Mouse (Mus musculus): ENCODE measurements around the gene Hcn1.

The Hcn1 gene

DNA sequence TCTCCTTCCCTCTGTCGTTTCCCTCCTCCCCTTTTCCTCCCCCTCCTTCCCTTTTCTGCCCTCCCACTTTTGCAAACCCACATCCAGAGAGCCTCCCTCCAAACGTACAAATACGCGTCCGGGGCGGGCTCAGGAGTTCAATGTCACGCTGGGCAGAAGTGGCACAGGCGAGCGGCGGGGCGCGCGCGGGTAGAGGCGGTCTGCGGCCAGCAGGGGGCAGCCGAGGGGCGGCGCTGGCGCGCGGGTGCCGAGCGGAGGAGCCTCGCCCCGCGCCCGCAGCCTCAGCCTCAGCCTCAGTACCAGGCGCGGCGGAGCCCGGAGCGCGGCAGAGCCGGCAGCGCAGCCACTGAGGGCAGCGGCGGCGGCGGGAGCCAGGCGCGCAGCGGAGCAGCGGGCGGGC is at the start of gene Hcn1:
Hcn1 (plus strand) TSS at position 140 of the 400 bp plus-strand sequence.
- under 1% methylated on average over 45 of the region's 45 CpGs for WGBS

DNA sequence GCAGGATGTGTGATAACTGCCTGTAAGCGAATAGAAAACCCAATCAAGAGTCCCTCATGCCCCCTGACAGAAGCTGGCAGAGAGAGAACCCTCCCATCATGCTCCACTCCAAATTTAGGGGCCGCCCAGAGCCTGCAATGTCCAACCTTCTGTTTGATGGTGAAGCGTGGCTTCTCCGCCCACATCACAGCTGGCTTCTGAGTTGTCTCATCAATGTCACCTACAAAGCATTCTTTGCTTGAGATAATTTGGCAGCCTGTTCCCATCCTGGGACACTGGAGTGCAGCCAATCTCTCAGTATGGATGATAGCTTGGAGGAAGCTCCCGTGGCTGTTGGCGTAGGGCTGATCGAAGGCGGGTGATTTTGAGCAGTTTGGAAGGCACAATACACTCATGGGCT is 34.9 kb upstream of the Hcn1 start:
- WGBS: 34% methylated on average over 8 of the region's 8 CpGs

DNA sequence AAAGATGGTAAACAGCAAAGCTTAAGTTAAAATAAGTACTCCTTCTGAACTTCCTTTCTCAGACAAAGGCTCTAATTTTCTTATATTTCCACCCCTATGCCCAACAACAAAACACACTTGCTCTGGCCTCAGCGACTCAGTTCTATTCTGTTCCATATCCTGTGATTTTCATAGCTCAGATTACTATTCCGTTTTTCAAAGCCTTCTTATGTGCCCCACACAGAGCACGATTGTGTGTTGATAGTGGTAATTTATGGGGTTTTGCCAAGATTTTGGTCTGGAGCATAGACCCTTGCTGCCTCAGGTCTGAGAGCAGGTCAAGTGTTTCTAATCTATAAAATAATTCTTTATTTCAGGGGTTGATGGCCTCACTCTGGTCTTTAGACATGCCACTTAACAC is 30.4 kb upstream of the Hcn1 start:
- WGBS: 58% methylated on average over 3 of the region's 3 CpGs

DNA sequence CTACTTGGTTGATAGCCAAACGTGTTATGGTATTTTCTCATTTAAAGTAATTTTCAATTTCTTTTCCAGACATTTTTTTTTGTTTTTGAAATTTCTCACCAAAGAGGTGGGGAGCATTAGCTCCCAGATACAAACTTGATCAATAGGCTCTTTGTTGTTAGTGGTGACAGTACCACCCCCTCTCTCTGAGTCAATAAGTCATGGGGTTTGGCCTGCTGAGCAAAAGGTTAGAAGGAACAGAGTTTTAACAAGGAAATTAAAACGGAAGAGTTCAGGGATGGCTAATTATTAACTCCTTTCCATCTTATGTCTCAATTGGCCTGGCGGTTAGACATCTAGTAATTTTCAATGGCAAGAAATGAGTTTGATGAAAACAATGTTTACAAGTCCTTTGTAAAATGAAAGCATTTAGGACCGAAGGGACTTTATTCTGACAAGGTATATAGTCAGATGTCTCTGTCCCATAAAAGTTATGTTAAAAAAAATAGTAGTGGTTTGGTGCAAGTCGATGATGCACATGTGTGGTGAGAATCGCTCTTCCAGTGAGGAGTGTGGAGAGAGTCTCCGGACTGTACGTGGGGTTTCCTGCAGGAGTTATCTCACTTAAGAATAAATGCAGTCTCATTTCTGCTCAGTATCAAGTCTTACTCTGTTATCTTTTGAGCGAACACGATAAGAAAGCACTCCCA is 7.5 kb upstream of the Hcn1 start:
- 70% methylated on average over 10 of the region's 10 CpGs for WGBS

DNA sequence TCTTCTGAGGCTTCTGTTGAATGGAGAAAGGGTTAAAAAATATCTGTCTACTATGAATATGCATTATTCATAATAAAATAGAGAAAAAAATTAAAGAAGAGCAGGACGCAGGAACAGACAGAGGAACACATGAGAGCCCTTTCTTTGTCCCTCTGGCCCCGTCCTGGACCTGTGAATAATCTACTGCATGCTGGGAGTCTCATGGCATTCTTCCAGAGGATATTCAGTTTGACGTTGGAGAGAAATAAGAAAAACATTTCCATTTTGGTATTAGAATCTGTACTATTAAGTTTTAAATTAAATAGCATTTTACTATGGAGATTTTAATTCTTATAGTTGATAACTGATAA is 7.0 kb upstream of the Hcn1 start:
- WGBS: 47% methylated on average over 3 of the region's 3 CpGs

DNA sequence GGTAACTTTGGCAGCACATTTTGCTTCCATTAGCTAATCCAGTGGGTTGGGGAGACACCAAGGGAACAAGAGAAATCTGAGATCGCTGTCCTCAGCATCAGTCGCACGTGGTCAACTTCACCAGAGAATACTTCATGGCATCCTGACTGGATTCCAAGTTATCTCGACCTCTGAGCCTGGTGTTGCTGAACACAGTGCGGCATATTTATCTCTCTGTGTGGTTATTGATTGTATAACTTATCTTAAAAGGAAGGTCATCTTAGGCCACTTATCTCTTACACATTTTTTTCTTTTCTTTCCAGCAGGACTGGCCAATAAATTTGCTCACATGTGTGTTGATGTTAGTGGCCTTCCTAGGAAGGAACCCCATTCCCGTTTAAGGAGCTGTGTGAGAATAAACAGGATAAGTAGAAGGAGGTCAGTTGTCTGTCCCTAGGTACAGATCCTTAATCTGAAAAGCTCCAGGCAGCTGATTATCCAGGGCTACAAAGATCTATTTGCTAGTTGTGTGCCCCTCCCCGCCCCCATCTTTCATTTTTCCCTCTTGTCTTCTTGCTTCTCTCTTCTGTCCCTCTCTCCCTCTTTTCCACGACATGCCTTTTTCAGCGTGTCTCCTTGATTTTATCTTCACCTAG is 672 bp upstream of the Hcn1 start:
- 57% methylated on average over 9 of the region's 9 CpGs for WGBS

DNA sequence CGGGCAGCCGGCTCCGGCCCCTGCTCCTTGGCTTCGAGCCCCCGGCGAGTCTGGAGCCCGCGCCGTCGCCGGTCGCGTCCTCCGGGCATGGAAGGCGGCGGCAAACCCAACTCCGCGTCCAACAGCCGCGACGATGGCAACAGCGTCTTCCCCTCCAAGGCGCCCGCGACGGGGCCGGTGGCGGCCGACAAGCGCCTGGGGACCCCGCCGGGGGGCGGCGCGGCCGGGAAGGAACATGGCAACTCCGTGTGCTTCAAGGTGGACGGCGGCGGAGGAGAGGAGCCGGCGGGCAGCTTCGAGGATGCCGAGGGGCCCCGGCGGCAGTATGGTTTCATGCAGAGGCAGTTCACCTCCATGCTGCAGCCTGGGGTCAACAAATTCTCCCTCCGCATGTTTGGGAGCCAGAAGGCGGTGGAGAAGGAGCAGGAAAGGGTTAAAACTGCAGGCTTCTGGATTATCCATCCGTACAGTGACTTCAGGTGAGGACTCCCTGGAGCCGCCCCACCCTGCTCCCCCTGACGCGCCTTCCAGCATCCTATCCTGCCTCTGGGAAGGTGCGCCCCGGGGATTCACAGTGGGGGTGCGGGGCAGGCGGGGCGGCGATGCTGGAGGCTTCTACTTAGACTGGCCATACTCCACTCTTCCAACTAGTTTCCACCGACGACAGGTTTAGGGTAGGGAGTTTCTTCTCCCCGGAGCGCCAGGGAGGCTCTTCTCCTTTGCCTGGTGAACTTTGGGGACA is 668 bp downstream of the Hcn1 start:
- under 1% methylated on average over 61 of the region's 62 CpGs for WGBS

DNA sequence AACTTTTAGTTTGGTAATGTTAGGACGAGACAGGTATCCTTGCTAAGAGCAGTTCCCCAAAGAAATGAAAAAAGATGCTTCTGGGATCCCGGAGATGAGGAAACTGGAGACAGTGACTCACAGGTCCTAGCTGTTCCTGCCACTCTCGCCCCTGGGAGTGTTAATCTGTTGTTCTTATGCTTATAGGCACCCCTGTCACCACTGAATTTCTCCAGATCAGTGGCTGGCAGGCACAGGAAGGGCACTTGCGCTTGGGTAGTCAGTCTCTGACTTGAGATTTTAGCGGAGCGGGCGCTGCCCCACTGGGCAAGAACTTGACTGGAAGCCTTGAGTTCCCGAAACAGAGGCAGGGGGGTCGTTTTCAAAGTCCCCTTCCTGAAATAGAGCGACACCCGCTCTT is 1.3 kb downstream of the Hcn1 start:
- 6% methylated on average over 11 of the region's 11 CpGs for WGBS

DNA sequence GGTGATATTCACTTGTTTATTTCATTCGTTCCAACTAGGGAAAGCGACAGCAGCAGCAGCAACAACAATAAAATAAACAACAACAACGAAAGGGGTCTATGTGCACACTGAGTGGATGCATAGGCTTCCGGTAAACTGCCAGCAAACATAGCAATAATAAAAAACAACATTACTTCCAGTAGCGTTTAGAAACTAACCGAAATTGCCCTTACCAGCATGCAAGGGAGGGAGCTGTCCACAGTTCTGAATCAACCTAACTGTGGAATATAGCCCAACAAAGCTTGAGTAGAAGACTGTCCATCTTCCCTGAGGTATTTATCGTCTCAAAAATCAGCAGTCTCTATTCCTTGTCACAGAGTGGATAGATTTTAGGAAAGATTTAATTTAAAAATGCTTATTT is 2.0 kb downstream of the Hcn1 start:
- 12% methylated on average over 7 of the region's 7 CpGs for WGBS

DNA sequence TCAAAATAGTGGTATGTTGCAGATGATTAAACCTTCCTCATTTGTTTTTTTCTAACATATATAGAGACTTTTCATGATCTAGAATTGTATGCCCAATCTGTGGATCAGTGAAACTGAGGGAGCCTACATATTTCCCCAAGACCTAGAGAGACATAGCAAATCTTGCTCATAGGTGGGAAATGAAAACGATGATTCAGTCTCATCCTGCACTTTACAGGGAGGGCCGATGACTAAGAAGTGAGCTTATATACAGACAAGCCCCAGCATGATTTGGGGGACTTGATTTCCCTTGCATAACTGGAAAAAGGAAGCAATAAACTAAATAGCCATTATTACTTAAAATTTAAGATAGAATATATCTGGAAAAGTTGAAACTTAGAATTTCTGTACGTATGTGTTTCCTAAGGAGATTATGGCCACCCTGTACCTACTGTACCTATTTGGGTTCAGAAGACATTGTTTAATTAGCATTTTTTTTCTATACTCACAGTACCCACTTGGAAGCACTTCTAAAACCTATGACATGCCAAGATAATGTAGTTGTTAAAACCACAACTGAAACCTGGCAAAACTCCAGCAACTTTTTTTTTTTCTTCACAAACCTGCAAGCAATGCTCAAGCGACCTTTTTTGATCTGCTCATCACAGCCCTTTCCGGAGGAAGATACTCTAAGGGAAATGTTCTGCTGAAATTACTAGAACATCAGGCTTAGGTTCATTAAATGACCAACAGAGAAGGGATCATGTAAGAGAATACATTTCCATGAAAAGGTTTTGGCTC is 3.0 kb downstream of the Hcn1 start:
- 42% methylated on average over 5 of the region's 5 CpGs for WGBS

DNA sequence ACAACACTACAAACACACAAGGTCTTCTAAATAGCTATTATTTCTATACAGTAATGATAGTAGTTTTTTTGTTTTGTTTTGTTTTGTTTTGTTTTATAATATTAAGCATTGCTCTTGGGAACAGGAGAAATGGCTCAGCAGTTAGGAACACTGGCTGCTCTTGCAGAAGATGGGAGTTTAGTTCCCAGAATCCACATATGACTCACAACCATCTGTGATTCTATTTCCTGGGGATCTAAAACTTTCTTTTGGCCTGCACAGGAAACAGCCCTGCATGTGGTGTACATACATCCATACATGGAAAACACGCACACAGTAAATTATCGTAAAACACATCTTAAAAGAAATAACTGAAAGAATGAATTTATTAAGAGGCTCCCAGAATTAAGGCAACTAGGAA is 9.8 kb downstream of the Hcn1 start:
- WGBS: 64% methylated on average over 2 of the region's 2 CpGs

DNA sequence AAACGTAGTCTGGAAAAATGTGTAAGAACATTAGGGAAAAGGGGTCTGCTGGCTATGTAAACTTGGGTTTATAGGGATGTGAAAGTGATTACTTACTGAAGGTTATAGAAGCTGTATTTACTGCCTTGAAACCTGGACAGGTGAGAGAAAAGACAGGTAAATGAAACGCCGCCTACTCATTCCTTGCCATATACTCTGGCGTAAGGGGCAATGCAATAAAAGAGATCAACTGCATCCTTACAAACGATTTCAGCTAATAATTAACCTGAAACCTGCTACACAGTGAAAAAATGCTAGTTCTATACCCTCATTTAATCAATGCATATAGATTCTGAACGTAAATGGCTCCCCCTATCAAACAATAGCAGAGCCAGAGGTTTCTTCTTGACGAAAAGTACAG is 17.4 kb downstream of the Hcn1 start:
- 82% methylated on average over 7 of the region's 7 CpGs for WGBS

DNA sequence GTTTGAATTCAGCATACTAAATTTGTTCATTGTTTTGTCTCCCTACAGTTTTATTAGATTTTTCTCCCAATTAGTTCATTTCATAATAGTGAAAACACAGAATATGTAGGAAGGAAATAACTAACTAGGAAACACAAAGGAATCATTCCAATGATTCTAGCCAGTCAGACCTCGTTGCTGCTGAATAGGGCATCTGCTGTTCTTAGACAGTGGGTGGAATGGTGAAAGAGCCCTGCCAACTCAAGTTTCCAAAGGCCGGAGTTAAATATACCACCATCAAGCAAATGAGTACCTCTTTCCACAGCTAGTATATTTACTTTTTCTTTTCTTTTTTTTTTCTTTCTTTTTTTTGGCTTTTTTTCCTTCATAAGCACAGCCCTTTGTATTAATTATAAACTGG is 55.4 kb downstream of the Hcn1 start:
- 15% methylated on average over 2 of the region's 2 CpGs for WGBS

DNA sequence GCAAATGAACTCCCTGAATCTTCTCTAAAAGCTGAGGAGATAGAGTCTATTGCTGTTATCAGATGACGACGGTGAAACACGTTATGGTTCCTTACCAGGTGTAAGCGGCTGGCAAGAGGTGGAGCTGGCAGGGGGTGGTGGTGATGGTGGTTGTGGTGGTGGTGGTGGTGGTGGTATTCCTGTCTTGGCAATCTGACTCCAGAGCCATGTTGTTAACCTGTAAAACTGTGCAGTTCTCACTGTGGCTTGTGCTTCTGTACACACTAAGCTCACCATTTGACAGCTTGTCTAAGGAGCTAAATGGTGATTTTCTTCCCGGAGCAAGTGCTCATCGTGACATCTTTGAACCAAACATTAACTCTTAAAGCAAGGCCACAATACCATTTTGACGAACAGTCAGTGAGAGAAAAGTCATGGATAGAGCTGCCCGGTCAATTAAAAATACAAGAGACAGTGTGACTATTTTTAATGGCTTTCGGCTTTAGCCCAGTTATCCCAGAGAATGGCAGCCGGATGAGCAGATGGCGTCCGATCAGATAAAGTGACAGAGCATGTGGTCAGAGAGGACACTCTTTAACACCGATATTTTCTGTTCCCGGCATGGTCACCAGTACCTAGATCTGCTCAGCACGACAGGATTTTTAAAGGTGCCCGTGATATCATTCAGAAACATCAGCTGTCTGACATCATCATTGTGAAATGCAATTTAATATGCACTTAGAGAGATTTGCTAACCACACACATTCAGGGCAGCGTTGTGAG is 56.5 kb downstream of the Hcn1 start:
- 60% methylated on average over 17 of the region's 17 CpGs for WGBS

DNA sequence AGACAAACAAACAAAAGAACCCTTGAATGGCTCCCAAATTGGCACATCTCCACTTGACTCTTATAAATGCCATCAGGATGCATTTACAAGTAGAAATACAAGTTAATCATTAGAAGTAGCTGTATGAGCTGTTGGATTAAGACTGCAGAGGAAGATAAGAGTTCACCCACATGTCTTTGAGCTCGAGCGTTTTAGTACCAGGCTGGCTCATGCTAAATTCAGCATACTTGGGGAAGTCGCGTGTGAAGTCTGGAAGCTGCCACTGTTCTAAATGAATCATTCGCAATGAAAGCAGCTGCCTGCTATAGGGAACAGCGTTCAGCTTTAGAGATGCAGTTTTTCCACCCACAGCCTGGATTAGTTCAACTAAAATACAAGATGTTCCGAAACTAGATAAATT is 57.4 kb downstream of the Hcn1 start:
- WGBS: 30% methylated on average over 7 of the region's 7 CpGs

DNA sequence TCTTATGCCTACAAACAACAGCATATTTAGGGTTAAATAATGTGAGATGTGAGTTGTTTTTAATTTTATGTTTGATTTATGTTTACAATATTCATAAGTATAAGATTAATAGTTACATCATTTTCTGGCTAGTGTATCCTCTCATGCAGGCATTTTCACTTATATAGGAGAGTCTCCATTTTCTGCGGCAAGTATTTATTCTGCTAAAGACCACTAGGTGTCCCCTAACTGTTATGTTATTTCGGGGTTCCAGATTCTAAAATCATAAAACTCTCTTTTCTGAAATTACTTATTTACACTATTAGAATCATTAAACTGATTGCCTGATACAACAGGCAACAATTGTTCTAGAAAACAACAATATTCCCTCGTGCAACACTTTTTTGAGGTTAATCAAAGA is 60.5 kb downstream of the Hcn1 start:
- 59% methylated on average over 3 of the region's 3 CpGs for WGBS

DNA sequence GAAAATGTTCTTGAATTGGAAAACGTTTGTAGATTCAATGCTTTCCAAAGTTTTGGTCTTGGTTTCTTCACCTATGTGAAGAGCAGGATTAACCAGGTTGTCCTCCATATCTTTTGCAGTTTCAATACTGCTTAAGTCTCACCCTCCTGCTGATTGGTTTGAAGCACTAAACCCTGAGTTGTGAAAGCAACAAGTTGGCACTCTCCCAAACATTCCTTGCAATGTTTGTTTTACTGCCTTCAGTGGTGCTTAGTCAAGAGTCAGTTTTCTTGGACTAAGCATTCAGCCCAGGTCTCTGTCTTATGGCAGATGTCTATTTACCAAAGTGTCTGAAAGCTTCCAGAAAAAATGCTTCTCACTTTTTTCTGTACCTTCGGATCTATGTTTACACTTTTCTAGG is 67.2 kb downstream of the Hcn1 start:
- WGBS: 51% methylated on average over 2 of the region's 2 CpGs

DNA sequence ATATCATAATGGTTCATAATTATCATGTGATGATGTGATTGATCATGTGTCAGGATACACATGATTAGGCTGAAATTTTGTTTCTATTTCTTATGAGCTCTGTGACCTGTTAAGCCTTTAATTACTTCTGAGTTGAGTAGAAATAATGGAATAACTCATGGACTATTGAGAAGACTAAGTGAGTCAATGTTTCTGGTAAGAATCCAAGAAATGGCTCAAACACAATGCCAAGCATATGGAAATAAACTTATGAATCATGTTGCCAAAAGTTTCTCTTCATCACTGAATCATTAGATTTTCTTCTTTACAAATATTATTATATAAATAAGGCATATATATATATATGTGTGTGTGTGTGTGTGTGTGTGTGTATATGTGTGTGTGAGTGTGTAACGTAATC is 69.7 kb downstream of the Hcn1 start:
- 93% methylated on average over 1 of the region's 1 CpGs for WGBS

DNA sequence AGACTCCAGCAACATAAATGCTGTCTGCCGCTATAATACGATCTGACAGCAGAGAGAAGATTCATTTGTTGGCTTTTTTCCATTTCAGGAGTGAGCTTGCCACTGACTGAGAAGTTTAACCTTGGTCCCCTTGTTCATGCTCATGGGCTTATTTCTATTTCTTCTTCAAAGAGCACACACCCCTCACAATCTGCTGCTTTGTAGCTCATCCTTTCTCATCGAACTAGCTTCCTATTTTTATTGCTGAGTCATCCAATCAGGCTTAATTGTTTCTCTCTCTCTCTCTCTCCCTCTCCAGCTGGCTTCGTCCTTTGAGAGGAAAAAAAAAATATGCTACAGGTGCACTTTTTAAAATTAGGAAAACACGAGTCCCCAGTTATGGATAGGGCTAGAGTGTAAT is 74.3 kb downstream of the Hcn1 start:
- WGBS: 55% methylated on average over 5 of the region's 5 CpGs

DNA sequence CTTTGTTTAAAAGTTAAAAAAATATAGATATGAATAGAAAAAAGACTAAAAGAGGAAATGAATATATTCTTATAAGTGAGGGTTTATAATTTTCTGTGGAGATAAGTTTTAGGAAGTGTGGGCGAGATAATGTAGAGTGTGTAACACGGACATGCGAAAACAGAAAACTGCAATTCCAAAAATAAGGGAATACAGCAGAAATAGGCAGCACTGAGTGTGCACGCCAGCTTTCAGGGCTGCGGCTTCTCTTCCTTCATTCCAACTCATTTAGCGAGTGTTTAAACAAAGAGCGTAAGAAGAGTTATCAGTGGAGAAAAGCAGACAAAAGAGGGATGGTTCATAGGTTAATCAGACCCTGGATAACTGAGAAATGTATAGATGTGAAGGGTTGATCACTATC is 85.5 kb downstream of the Hcn1 start:
- WGBS: 47% methylated on average over 7 of the region's 7 CpGs

DNA sequence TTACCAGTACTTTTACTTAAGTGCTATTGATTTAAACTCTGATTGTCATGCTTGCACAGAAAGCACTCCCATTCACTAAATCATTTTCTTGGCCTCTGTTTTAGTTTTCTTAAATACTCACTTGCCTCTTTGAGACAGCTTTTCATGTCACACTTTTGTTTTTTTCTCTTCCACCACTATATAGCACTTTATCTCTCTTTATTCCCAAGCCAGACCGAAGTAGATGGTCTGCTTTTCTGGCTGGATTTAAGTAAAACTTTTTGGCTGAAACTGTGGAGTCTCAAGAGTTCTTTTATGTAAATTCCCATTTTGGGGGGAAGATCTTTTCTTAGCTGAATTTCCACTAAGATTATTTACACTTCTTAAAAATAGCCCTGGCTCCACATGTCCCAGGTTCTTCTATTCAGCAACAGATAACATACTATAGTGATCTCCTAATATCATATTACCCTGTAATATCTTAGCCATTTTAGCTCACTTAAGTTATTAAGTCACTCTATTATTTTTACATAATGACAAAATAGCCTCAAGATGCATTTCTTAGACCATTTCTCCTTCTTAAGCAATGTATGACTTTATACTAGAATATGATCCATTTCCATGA is 92.7 kb downstream of the Hcn1 start:
- WGBS: 38% methylated on average over 1 of the region's 1 CpGs
